ENCODE assay signal across 20 mouse cellular contexts in genomic region chr11:63396386-63396785, GRCm38 (mm10).
DNase-seq lines count a peak whose midpoint lies in the region; ATAC-seq and TF ChIP-seq lines count a peak whose summit lies in the region.
"Had no signal": no experiment of that assay in that cellular context is flagged by ENCODE, and none has a peak within 500 bp of the region (broad histone marks: within the 10 kb centered on the region; RNA-seq: fewer than 3 reads in every experiment).

No protein-coding gene starts in this region.

- H3K27ac ChIP-seq in hindbrain, embryonic 12.5 days = no peak overlapping the region
- no peak overlapping the region for H3K27ac ChIP-seq in hindbrain, embryonic 10.5 days
- no peak overlapping the region for H3K27ac ChIP-seq in forebrain, postnatal 0 days (ENCODE audit: low read depth, low read length)
- H3K27ac ChIP-seq in midbrain, embryonic 14.5 days (replicated peaks; ENCODE audit: low read depth, low read length) = no peak overlapping the region
- H3K27ac ChIP-seq: limb, embryonic 15.5 days; liver, embryonic 15.5 days; macrophage had no signal

- peaks cover 6% of the 10 kb centered on the region for H3K4me1 ChIP-seq in hindbrain, embryonic 12.5 days
- peaks cover 10% of the 10 kb centered on the region for H3K4me1 ChIP-seq in hindbrain, embryonic 10.5 days (replicated peaks)
- H3K4me1 ChIP-seq in forebrain, postnatal 0 days (ENCODE audit: insufficient read depth) = no peaks in the 10 kb centered on the region
- peaks cover 6% of the 10 kb centered on the region; the same call in 1 of the 2 replicates for H3K4me1 ChIP-seq in midbrain, embryonic 14.5 days (ENCODE audit: control insufficient read depth, insufficient read depth, low read length)
- H3K4me1 ChIP-seq: heart, embryonic 12.5 days; limb, embryonic 15.5 days; liver, embryonic 15.5 days had no signal

- peak; percentile 85 for ATAC-seq in hindbrain, embryonic 12.5 days (ENCODE audit: low FRiP score)
- ATAC-seq in forebrain, postnatal 0 days = peak; percentile 54
- no peak; the same call in 1 of the 2 replicates for ATAC-seq in midbrain, embryonic 14.5 days (ENCODE audit: low FRiP score, low TSS enrichment)
- ATAC-seq: inflammation-experienced regulatory T-cells, adult 6 months had no signal

- no peak overlapping the region for H3K4me3 ChIP-seq in hindbrain, embryonic 12.5 days
- no peak overlapping the region for H3K4me3 ChIP-seq in hindbrain, embryonic 10.5 days
- H3K4me3 ChIP-seq in forebrain, postnatal 0 days (ENCODE audit: low read depth, low read length) = no peak overlapping the region
- H3K4me3 ChIP-seq in midbrain, embryonic 14.5 days (replicated peaks; ENCODE audit: low read depth, low read length) = no peak overlapping the region
- H3K4me3 ChIP-seq: heart, embryonic 12.5 days; limb, embryonic 15.5 days; liver, embryonic 15.5 days had no signal

- no peaks in the 10 kb centered on the region for H3K36me3 ChIP-seq in hindbrain, embryonic 12.5 days
- no peaks in the 10 kb centered on the region for H3K36me3 ChIP-seq in hindbrain, embryonic 10.5 days
- H3K36me3 ChIP-seq in forebrain, postnatal 0 days (ENCODE audit: insufficient read depth) = no peaks in the 10 kb centered on the region
- H3K36me3 ChIP-seq in midbrain, embryonic 14.5 days (ENCODE audit: control insufficient read depth, insufficient read depth, low read length) = no peaks in the 10 kb centered on the region
- H3K36me3 ChIP-seq: heart, embryonic 12.5 days; limb, embryonic 15.5 days; liver, embryonic 15.5 days had no signal

- no peak for TF ChIP-seq CTCF in forebrain, postnatal 0 days (IDR thresholded peaks at IDR 0.05; ENCODE audit: low read depth)

- H3K27me3 ChIP-seq in hindbrain, embryonic 12.5 days = no peaks in the 10 kb centered on the region; the same call in 1 of the 2 replicates
- peaks cover 4% of the 10 kb centered on the region; the same call in 1 of the 2 replicates for H3K27me3 ChIP-seq in hindbrain, embryonic 10.5 days (ENCODE audit: insufficient read depth, poor library complexity, severe bottlenecking)
- no peaks in the 10 kb centered on the region for H3K27me3 ChIP-seq in forebrain, postnatal 0 days (ENCODE audit: insufficient read depth, low read length)
- no peaks in the 10 kb centered on the region for H3K27me3 ChIP-seq in midbrain, embryonic 14.5 days (ENCODE audit: control insufficient read depth, insufficient read depth, low read length)
- H3K27me3 ChIP-seq: heart, embryonic 12.5 days; limb, embryonic 15.5 days; liver, embryonic 15.5 days had no signal

- no peaks in the 10 kb centered on the region for H3K9me3 ChIP-seq in hindbrain, embryonic 12.5 days (replicated peaks)
- no peaks in the 10 kb centered on the region for H3K9me3 ChIP-seq in hindbrain, embryonic 10.5 days
- no peaks in the 10 kb centered on the region for H3K9me3 ChIP-seq in forebrain, postnatal 0 days (ENCODE audit: low read length)
- H3K9me3 ChIP-seq in midbrain, embryonic 14.5 days (ENCODE audit: control insufficient read depth, low read length) = no peaks in the 10 kb centered on the region
- H3K9me3 ChIP-seq: heart, embryonic 12.5 days; limb, embryonic 15.5 days; liver, embryonic 15.5 days had no signal

- H3K4me2 ChIP-seq in hindbrain, embryonic 12.5 days (replicated peaks) = no peak overlapping the region
- no peak overlapping the region for H3K4me2 ChIP-seq in forebrain, postnatal 0 days (ENCODE audit: low read depth)
- no peak overlapping the region for H3K4me2 ChIP-seq in midbrain, embryonic 14.5 days (ENCODE audit: low read length)
- H3K4me2 ChIP-seq: heart, embryonic 12.5 days; limb, embryonic 15.5 days; liver, embryonic 15.5 days had no signal

- WGBS in hindbrain, embryonic 12.5 days = 41% methylated on average over 8 of the region's 8 CpGs
- WGBS in hindbrain, embryonic 10.5 days = 56% methylated on average over 8 of the region's 8 CpGs
- WGBS in forebrain, postnatal 0 days = 27% methylated on average over 8 of the region's 8 CpGs
- WGBS in midbrain, embryonic 14.5 days = 25% methylated on average over 8 of the region's 8 CpGs

- DNase-seq in embryo, embryonic 10.5 days (ENCODE audit: low spot score) = peak; percentile 16
- DNase-seq in embryo, embryonic 9.5 days (ENCODE audit: extremely low spot score) = no peak
- DNase-seq in hindbrain, embryonic 10.5 days (ENCODE audit: low spot score) = no peak
- no peak for DNase-seq in forebrain, postnatal 0 days
- peak; percentile 52 for DNase-seq in midbrain, embryonic 14.5 days
- no peak for DNase-seq in adrenal gland, adult 8-10 months
- DNase-seq in testis, postnatal 14 days (ENCODE audit: low spot score) = no peak
- DNase-seq: adrenal gland, adult 2 months; cerebellum, adult 9-11 months; gastrocnemius, postnatal 10 days; heart, postnatal 14 days; kidney, adult 2 months; kidney, postnatal 10 days; thymus, postnatal 14 days had no signal

- no peak overlapping the region for H3K9ac ChIP-seq in hindbrain, embryonic 12.5 days
- no peak overlapping the region for H3K9ac ChIP-seq in forebrain, postnatal 0 days
- H3K9ac ChIP-seq in midbrain, embryonic 14.5 days (replicated peaks; ENCODE audit: low read length) = no peak overlapping the region
- H3K9ac ChIP-seq: heart, embryonic 12.5 days; limb, embryonic 15.5 days; liver, embryonic 15.5 days had no signal

Comparison
In these comparisons a context has a peak if more than half of its experiments do, and no peak if none do; other contexts are left out.
1. DNase-seq: peak in embryo, embryonic 10.5 days (single experiment) and midbrain, embryonic 14.5 days (single experiment); none in embryo, embryonic 9.5 days (single experiment), hindbrain, embryonic 10.5 days (single experiment), forebrain, postnatal 0 days (single experiment), adrenal gland, adult 8-10 months (single experiment) and testis, postnatal 14 days (single experiment).